Mouse (Mus musculus) liver, embryonic 14.5 days (tissue): ENCODE data around the gene Cfap77. TPM values are rescaled to one million over a fixed set of nuclear protein-coding genes. Genes with fewer than 3 reads are reported as not detected.

ENCODE experiments used
- ATAC-seq: fragments of 200-750 bp; cut with Nextera tagmentation; 2 replicates; pipeline ENCODE4 v1.8.0; 2017; ENCODE audit warnings: moderate number of reproducible peaks, mild to moderate bottlenecking, moderate library complexity; ENCODE audit not compliant: insufficient read depth
- DNase-seq, 3 experiments: peaks; one replicate each; pipeline ENCODE4 v3.0.0-alpha.2; 2012 to 2013; ENCODE audit warnings: low read depth in 3 of 3, low spot score in 3 of 3
- H3K27ac ChIP-seq: fragments of 300-500 bp; sonication (generic); 2 replicates; pipeline ENCODE4 v1.5.1; 2014; ENCODE audit warnings: moderate library complexity, mild to moderate bottlenecking, control low read depth, inconsistent platforms
- H3K27me3 ChIP-seq: fragments of 300-500 bp; sonication (generic); 2 replicates; pipeline ENCODE4 v1.6.1; 2014; ENCODE audit warnings: mild to moderate bottlenecking, low read length, moderate library complexity; ENCODE audit not compliant: control insufficient read depth, insufficient read depth
- H3K36me3 ChIP-seq: fragments of 300-500 bp; sonication (generic); replicated peaks from 2 replicates; pipeline ENCODE4 v1.6.1; 2014; ENCODE audit warnings: low read depth; ENCODE audit not compliant: control insufficient read depth, insufficient read depth
- H3K4me1 ChIP-seq, 2 experiments: fragments of 200-500 bp in 1 of 2; fragments of 300-500 bp in 1 of 2; sonication (generic) in 1 of 2; replicated peaks; 2 replicates each; pipeline ENCODE4 v1.6.1; 2012 to 2014; ENCODE audit warnings: antibody characterized with exemption in 1 of 2, inconsistent platforms in 1 of 2, low read length in 1 of 2; ENCODE audit not compliant: control insufficient read depth in 2 of 2, insufficient read depth in 2 of 2
- H3K4me2 ChIP-seq: fragments of 300-500 bp; sonication (generic); 2 replicates; pipeline ENCODE4 v1.6.1; 2014; ENCODE audit warnings: low read depth, mild to moderate bottlenecking, control low read depth, moderate library complexity
- H3K4me3 ChIP-seq, 2 experiments: fragments of 200-500 bp in 1 of 2; fragments of 300-500 bp in 1 of 2; sonication (generic) in 1 of 2; 2 replicates each; pipeline ENCODE4 v1.5.1; 2012 to 2014; ENCODE audit warnings: low read depth in 2 of 2, low read length in 2 of 2, mild to moderate bottlenecking in 2 of 2, control low read depth in 1 of 2, inconsistent platforms in 1 of 2, moderate library complexity in 1 of 2; ENCODE audit not compliant: insufficient read depth in 1 of 2
- H3K9ac ChIP-seq: fragments of 300-500 bp; sonication (generic); replicated peaks from 2 replicates; pipeline ENCODE4 v1.6.1; 2014; ENCODE audit warnings: mild to moderate bottlenecking, control low read depth, moderate library complexity
- H3K9me3 ChIP-seq: fragments of 300-500 bp; sonication (generic); 2 replicates; pipeline ENCODE4 v1.6.1; 2016; ENCODE audit warnings: low read length, mixed read lengths; ENCODE audit not compliant: control insufficient read depth
- CTCF ChIP-seq: IDR thresholded peaks from 2 replicates; pipeline ENCODE4 v1.5.1; 2016; ENCODE audit warnings: antibody characterized with exemption, low read depth, control low read depth
- EP300 ChIP-seq: IDR thresholded peaks from 2 replicates; pipeline ENCODE4 v1.6.1; 2016; ENCODE audit warnings: antibody characterized with exemption, low read depth
- WGBS: fragments of 180-500 bp; shearing (Covaris S2); extraction: QIAGEN DNeasy Blood & Tissue Kit; methylation state at CpG from one replicate; pipeline ENCODE4 v1.1.7; 2014; ENCODE audit not compliant: insufficient replicate concordance; 5-methylcytosine and 5-hydroxymethylcytosine counted together
- polyA plus RNA-seq, 2 experiments: library from polyadenylated mRNA; depleted of rRNA in 1 of 2; stranded (reverse) in 1 of 2; unstranded in 1 of 2; fragments of >200 nt; fragmentation: Nextera tagmentation in 1 of 2; extraction: Ambion mirVana in 1 of 2; gene quantifications; 2 replicates each; pipeline versions ENCODE4 v1.2.1 to v1.2.3; 2012 to 2014

Gene Cfap77
- polyA plus RNA-seq, 2 experiments, result 0.16 TPM; not detected in 1

DNA sequence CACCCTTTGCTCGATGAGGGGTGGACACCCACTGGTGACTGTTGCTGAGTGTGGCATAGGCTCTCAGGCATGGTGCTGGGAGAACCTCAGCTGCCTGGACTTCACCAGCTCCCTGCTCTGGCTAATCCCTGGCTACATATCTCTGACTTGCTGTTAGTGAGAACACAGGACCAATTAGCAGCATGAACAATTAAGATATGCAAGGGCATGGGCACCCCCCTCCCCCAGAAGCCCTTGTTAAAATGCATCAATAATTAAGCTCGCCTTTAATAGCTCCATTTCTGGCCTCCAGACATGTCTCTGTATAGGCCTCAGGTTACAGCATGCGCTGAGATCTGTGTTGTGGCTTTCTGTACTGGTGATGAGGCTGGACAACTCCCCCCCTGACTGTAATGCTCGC lies 76.4 kb downstream of the Cfap77 start:
- ATAC-seq, result no peak
- DNase-seq, result no peak
- WGBS, result 56% methylated on average over 4 of the region's 4 CpGs
- H3K9me3 ChIP-seq, result no peaks in the 10 kb centered on the region
- no peaks in the 10 kb centered on the region; the same call in 1 of the 2 replicates for H3K27me3 ChIP-seq
- H3K9ac ChIP-seq, result no peak overlapping the region
- H3K4me1 ChIP-seq, result no peaks in the 10 kb centered on the region
- no peak for TF ChIP-seq CTCF
- no peaks in the 10 kb centered on the region for H3K36me3 ChIP-seq
- H3K4me3 ChIP-seq, result no peak overlapping the region
- no peak overlapping the region for H3K27ac ChIP-seq
- no peak overlapping the region for H3K4me2 ChIP-seq

DNA sequence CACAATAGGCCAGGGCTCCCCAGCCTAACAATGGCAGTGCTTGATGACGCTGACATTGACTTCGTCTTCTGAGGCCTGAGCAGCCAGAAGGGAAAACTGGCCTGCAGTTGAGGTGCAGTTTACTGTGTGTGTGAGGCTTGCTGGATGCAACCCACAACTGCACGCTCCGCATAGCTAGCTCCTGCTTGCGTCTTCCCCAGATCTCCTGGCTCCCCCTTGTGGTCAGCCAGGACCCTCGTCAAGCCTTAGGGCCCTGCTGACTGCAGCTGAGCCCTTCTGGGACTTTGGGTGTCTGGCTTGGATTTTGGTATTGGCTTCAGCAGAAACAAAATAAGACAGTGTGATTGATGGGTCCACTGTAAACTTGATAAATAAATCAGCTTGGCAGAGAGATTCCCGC lies 78.2 kb downstream of the Cfap77 start:
- TF ChIP-seq EP300, result no peak
- TF ChIP-seq CTCF, result peak; percentile 90
- no peaks in the 10 kb centered on the region; the same call in 1 of the 2 replicates for H3K27me3 ChIP-seq
- H3K4me1 ChIP-seq, result no peaks in the 10 kb centered on the region
- no peak overlapping the region for H3K4me2 ChIP-seq
- DNase-seq (peak; percentile 10 to 26 (median 18)), ATAC-seq (no peak)
- H3K4me3 ChIP-seq, result no peak overlapping the region
- no peaks in the 10 kb centered on the region for H3K36me3 ChIP-seq
- H3K9ac ChIP-seq, result no peak overlapping the region
- WGBS, result 11% methylated on average over 7 of the region's 7 CpGs
- no peaks in the 10 kb centered on the region for H3K9me3 ChIP-seq
- no peak overlapping the region for H3K27ac ChIP-seq

DNA sequence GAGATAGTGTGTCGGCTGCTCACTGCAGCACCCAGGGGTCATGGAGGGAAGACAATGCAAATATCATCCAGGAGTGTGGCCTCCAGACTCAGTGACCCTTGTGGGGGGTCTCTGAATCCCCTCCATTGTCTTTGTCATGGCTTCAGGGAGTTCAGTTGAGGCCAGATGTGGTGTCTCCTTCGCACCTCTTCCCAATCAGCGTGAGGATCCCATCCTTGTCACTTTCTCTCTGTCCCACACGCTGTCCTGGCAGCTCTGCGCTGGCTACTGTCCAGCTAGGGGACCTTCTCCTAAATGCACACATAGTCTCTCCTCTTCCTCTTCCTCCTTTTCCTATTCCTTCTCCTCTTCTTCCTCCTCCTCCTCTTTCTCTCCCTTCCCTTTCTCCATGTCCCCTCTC lies 79.3 kb downstream of the Cfap77 start:
- TF ChIP-seq EP300 (no peak), CTCF (no peak)
- DNase-seq (no peak), ATAC-seq (no peak)
- Histone ChIP-seq H3K4me2 (no peak overlapping the region), H3K36me3 (no peaks in the 10 kb centered on the region), H3K4me3 (no peak overlapping the region), H3K9me3 (no peaks in the 10 kb centered on the region), H3K27ac (no peak overlapping the region), H3K4me1 (no peaks in the 10 kb centered on the region), H3K9ac (no peak overlapping the region), H3K27me3 (no peaks in the 10 kb centered on the region; the same call in 1 of the 2 replicates)
- 58% methylated on average over 5 of the region's 5 CpGs for WGBS

DNA sequence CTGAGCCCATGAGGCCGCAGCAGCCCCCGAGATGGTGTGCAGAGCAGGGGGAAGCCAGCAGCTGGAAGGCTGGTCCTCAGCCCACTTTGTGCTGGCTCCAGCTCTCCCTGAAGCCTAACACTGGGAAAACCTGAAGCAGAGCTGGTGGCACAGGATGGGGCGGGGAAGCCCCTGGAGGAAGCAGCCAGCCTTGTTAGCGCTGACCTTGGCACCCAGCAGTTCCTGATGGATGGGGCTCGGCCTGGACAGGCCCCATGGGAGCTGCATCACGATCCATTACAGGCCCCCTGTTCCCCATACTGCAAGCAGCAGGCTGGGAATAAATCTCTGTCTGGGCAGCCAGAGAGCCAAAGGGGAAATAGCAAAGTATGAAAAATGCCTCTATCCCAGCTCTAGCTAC lies 80.3 kb downstream of the Cfap77 start:
- no peak for TF ChIP-seq CTCF
- no peak for TF ChIP-seq EP300
- Histone ChIP-seq H3K36me3 (no peaks in the 10 kb centered on the region), H3K27ac (no peak overlapping the region), H3K9me3 (no peaks in the 10 kb centered on the region), H3K27me3 (no peaks in the 10 kb centered on the region; the same call in 1 of the 2 replicates), H3K9ac (no peak overlapping the region), H3K4me1 (no peaks in the 10 kb centered on the region), H3K4me3 (no peak overlapping the region), H3K4me2 (no peak overlapping the region)
- WGBS, result 22% methylated on average over 6 of the region's 6 CpGs
- DNase-seq (no peak), ATAC-seq (no peak)

DNA sequence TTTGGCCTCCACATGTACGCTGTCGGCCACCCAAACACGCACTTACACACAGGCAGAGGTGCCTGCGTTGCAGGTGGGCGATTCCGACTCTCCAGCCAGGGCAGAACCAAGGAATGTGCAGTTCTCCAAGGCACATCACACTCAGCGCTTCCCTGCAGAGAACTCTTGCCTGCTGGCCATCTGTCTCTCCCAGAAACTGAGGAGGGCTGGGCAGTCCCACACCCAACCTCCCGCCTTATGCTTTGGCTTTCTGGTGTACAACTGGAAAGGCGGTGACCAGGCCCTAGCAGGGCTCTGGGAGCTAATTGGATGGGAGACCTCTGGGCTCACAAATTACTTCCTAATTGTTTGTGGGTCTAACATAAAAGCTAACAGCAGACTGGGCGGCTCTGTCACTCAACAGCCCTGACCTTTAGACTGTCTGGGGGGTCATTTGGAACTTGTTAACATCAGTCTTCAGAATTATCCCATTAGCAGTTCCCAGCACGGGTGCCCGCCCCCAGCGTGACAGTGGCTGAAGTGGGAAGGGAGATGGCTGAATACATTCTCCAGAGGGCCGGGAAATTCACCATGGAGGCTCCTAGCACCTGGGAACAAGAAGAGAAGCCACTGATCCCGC lies 80.9 kb downstream of the Cfap77 start:
- Histone ChIP-seq H3K9ac (no peak overlapping the region), H3K9me3 (no peaks in the 10 kb centered on the region), H3K27ac (no peak overlapping the region), H3K36me3 (no peaks in the 10 kb centered on the region), H3K4me3 (no peak overlapping the region), H3K4me2 (no peak overlapping the region), H3K4me1 (no peaks in the 10 kb centered on the region), H3K27me3 (no peaks in the 10 kb centered on the region; the same call in 1 of the 2 replicates)
- ATAC-seq, result no peak
- 41% methylated on average over 15 of the region's 15 CpGs for WGBS
- TF ChIP-seq CTCF (no peak), EP300 (no peak)
- DNase-seq, result no peak
